11 mouse cellular contexts compared by ENCODE assay signal in the genomic region with DNA sequence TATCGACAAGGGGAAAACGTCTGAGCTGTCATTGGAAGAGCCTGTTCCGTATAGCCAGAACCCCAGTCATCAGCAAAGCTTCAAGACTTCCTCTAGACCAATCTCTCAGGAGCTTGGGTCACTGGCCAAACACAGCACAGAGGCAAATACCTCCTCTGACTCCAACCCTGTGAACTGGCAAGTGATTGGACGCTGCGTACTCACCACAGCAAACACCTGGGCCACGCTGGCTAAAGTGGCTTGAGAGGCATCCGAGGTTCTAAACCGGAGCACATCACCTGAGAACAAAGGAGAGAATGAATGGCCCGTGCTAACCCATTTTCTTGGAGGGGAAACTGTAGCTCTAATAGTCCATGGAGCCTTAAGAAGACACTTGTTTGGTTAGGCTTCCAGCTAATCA. TPM values are rescaled to one million over a fixed set of nuclear protein-coding genes. Genes with fewer than 3 reads are reported as not detected.
DNase-seq lines count a peak whose midpoint lies in the region; ATAC-seq and TF ChIP-seq lines count a peak whose summit lies in the region.
"Had no signal": no experiment of that assay in that cellular context is flagged by ENCODE, and none has a peak within 500 bp of the region (broad histone marks: within the 10 kb centered on the region; RNA-seq: fewer than 3 reads in every experiment).

No protein-coding gene starts in this region.

- no peak overlapping the region for H3K9ac ChIP-seq in hindbrain, embryonic 11.5 days (ENCODE audit: low read depth, low read length)
- no peak overlapping the region for H3K9ac ChIP-seq in CH12.LX (ENCODE audit: insufficient read depth, low read depth)
- peak overlapping the region; percentile 90; the same call in 1 of the 2 replicates for H3K9ac ChIP-seq in liver, embryonic 12.5 days

- ATAC-seq in hindbrain, embryonic 11.5 days (ENCODE audit: low FRiP score), result no peak
- ATAC-seq in liver, embryonic 12.5 days, result no peak

- no peak for TF ChIP-seq POLR2A in CH12.LX (IDR thresholded peaks at IDR 0.05; ENCODE audit: low read depth, low read length)

- peak overlapping the region; percentile 89; the same call in 1 of the 2 replicates for H3K4me3 ChIP-seq in hindbrain, embryonic 10.5 days
- no peak overlapping the region for H3K4me3 ChIP-seq in hindbrain, embryonic 11.5 days (ENCODE audit: low read depth, low read length)
- H3K4me3 ChIP-seq in CH12.LX (replicated peaks in 1 of 3; ENCODE audit: low read depth in 2 of 3, low read length in 2 of 3, poor library complexity in 1 of 3), result no peak overlapping the region
- peak overlapping the region; percentile 91; the same call in 1 of the 2 replicates for H3K4me3 ChIP-seq in embryonic facial prominence, embryonic 10.5 days
- H3K4me3 ChIP-seq in liver, embryonic 12.5 days, result peak overlapping the region; percentile 84

- no peaks in the 10 kb centered on the region for H3K9me3 ChIP-seq in hindbrain, embryonic 10.5 days
- H3K9me3 ChIP-seq in hindbrain, embryonic 11.5 days (ENCODE audit: control insufficient read depth, low read length), result no peaks in the 10 kb centered on the region
- H3K9me3 ChIP-seq in CH12.LX (replicated peaks; ENCODE audit: low read length), result no peaks in the 10 kb centered on the region
- no peaks in the 10 kb centered on the region for H3K9me3 ChIP-seq in embryonic facial prominence, embryonic 10.5 days
- H3K9me3 ChIP-seq in liver, embryonic 12.5 days (replicated peaks), result no peaks in the 10 kb centered on the region

- peaks cover 5% of the 10 kb centered on the region; the same call in 1 of the 2 replicates for H3K27me3 ChIP-seq in hindbrain, embryonic 10.5 days (ENCODE audit: insufficient read depth, poor library complexity, severe bottlenecking)
- H3K27me3 ChIP-seq in hindbrain, embryonic 11.5 days (ENCODE audit: control insufficient read depth, insufficient read depth, low read length), result no peaks in the 10 kb centered on the region
- H3K27me3 ChIP-seq in CH12.LX (replicated peaks), result no peaks in the 10 kb centered on the region
- peaks cover 3% of the 10 kb centered on the region; the same call in 1 of the 2 replicates for H3K27me3 ChIP-seq in embryonic facial prominence, embryonic 10.5 days (replicated peaks; ENCODE audit: low read depth, poor library complexity, severe bottlenecking)
- no peaks in the 10 kb centered on the region for H3K27me3 ChIP-seq in liver, embryonic 12.5 days (replicated peaks)

- no peak overlapping the region for H3K27ac ChIP-seq in hindbrain, embryonic 10.5 days
- no peak overlapping the region for H3K27ac ChIP-seq in hindbrain, embryonic 11.5 days (ENCODE audit: low read depth, low read length)
- H3K27ac ChIP-seq in CH12.LX (ENCODE audit: insufficient read depth, low read depth), result no peak overlapping the region
- no peak overlapping the region for H3K27ac ChIP-seq in embryonic facial prominence, embryonic 10.5 days (replicated peaks)
- H3K27ac ChIP-seq in liver, embryonic 12.5 days, result no peak overlapping the region

- no peak overlapping the region for H3K4me2 ChIP-seq in hindbrain, embryonic 11.5 days (replicated peaks; ENCODE audit: low read depth, low read length)
- peak overlapping the region; percentile 99; the same call in 1 of the 2 replicates for H3K4me2 ChIP-seq in CH12.LX (ENCODE audit: insufficient read depth, low read depth, poor library complexity, severe bottlenecking)
- peak overlapping the region; percentile 83 for H3K4me2 ChIP-seq in liver, embryonic 12.5 days

- peaks cover 14% of the 10 kb centered on the region for H3K79me2 ChIP-seq in CH12.LX (replicated peaks; ENCODE audit: control insufficient read depth, extremely low read depth, insufficient read depth, poor library complexity, severe bottlenecking)

- dilution Hi-C loops in CH12.LX (cut with MboI; ENCODE audit: extremely low pct_ligation_motif_present, extremely low pct_unique_long_range_greater_than_20kb, low sequenced_read_pairs), result no loop called here

- WGBS in hindbrain, embryonic 10.5 days, result 88% methylated on average over 9 of the region's 9 CpGs
- 92% methylated on average over 9 of the region's 9 CpGs for WGBS in hindbrain, embryonic 11.5 days
- 91% methylated on average over 9 of the region's 9 CpGs for WGBS in embryonic facial prominence, embryonic 10.5 days
- 88% methylated on average over 9 of the region's 9 CpGs for WGBS in liver, embryonic 12.5 days (ENCODE audit: insufficient replicate concordance)

- no peak for TF ChIP-seq RAD21 in CH12.LX (IDR thresholded peaks at IDR 0.05; ENCODE audit: low read depth, low read length)

- H3K36me3 ChIP-seq in hindbrain, embryonic 10.5 days, result peaks cover 20% of the 10 kb centered on the region
- no peaks in the 10 kb centered on the region for H3K36me3 ChIP-seq in hindbrain, embryonic 11.5 days (ENCODE audit: control insufficient read depth, insufficient read depth, low read length)
- H3K36me3 ChIP-seq in CH12.LX (replicated peaks in 1 of 2; ENCODE audit: control insufficient read depth in 1 of 2, insufficient read depth in 1 of 2, low read length in 1 of 2), result peaks cover 3 to 18% of the 10 kb centered on the region in 2 experiments
- peaks cover 19% of the 10 kb centered on the region for H3K36me3 ChIP-seq in embryonic facial prominence, embryonic 10.5 days (replicated peaks)
- H3K36me3 ChIP-seq in liver, embryonic 12.5 days, result peaks cover 25% of the 10 kb centered on the region

- no peak for TF ChIP-seq CTCF in CH12.LX (conservative IDR thresholded peaks at IDR 0.05 in 1 of 2, IDR thresholded peaks at IDR 0.05 in 1 of 2; ENCODE audit: low read depth in 2 of 2, low read length in 2 of 2)

- DNase-seq in hindbrain, embryonic 10.5 days (ENCODE audit: low spot score), result no peak
- DNase-seq in hindbrain, embryonic 11.5 days (ENCODE audit: low spot score), result no peak
- no peak for DNase-seq in CH12.LX (ENCODE audit: extremely low read depth)
- DNase-seq in embryonic facial prominence, embryonic 10.5 days (ENCODE audit: low spot score), result no peak
- no peak for DNase-seq in adrenal gland, postnatal 25 days
- DNase-seq in spleen, adult 18-20 months, result no peak
- no peak for DNase-seq in embryo, embryonic 10.5 days (ENCODE audit: low spot score)
- DNase-seq: adrenal gland, adult 2 months; cerebellum, postnatal 14 days; left cerebral cortex, postnatal 4 days had no signal

- in situ Hi-C loops in CH12.LX (cut with MboI; ENCODE audit: low pct_ligation_motif_present, low pct_unique_long_range_greater_than_20kb, low sequenced_read_pairs), result no loop called here

- TF ChIP-seq EP300 in CH12.LX (IDR thresholded peaks at IDR 0.05; ENCODE audit: low read length), result no peak

- H3K4me1 ChIP-seq in hindbrain, embryonic 10.5 days (replicated peaks), result peaks cover 30% of the 10 kb centered on the region
- H3K4me1 ChIP-seq in hindbrain, embryonic 11.5 days (replicated peaks; ENCODE audit: control insufficient read depth, insufficient read depth, low read length), result no peaks in the 10 kb centered on the region
- H3K4me1 ChIP-seq in CH12.LX (ENCODE audit: control insufficient read depth in 1 of 2, insufficient read depth in 2 of 2), result peaks cover 0 to 25% of the 10 kb centered on the region in 2 experiments; a peak in 2 of 4 replicates
- peaks cover 22% of the 10 kb centered on the region for H3K4me1 ChIP-seq in embryonic facial prominence, embryonic 10.5 days
- H3K4me1 ChIP-seq in liver, embryonic 12.5 days, result peaks cover 32% of the 10 kb centered on the region

TF ChIP-seq in CH12.LX, 34 proteins besides CTCF, POLR2A, EP300 and RAD21:
- TF ChIP-seq ETS1 (conservative IDR thresholded peaks at IDR 0.05; ENCODE audit: low read depth, low read length) (no peak), BHLHE40 (IDR thresholded peaks at IDR 0.05; ENCODE audit: low read depth, low read length) (no peak), ZMIZ1 (IDR thresholded peaks at IDR 0.05; ENCODE audit: low read depth, low read length) (no peak), ZC3H11A (IDR thresholded peaks at IDR 0.05; ENCODE audit: low read depth, low read length) (no peak), MEF2A (IDR thresholded peaks at IDR 0.05; ENCODE audit: borderline replicate concordance, low read depth, low read length) (no peak), USF1 (IDR thresholded peaks at IDR 0.05; ENCODE audit: low read depth, low read length) (no peak), GABPA (IDR thresholded peaks at IDR 0.05; ENCODE audit: insufficient replicate concordance, low read depth, low read length) (no peak), RCOR1 (conservative IDR thresholded peaks at IDR 0.05; ENCODE audit: low read depth, low read length) (no peak), MXI1 (IDR thresholded peaks at IDR 0.05; ENCODE audit: low read depth, low read length) (no peak), E2F4 (IDR thresholded peaks at IDR 0.05; ENCODE audit: insufficient replicate concordance, low read depth, low read length) (no peak), NELFE (IDR thresholded peaks at IDR 0.05; ENCODE audit: low read depth, low read length) (no peak), SMC3 (IDR thresholded peaks at IDR 0.05; ENCODE audit: low read depth, low read length) (no peak)

RNA-seq across cellular contexts. Expression of gene Mrs2, which starts 1.9 kb away (rescaled TPM):
- polyA plus RNA-seq in hindbrain, embryonic 10.5 days (2016; fragmentation: Nextera tagmentation; extraction: Ambion mirVana), result 16.0 and 19.1 TPM in 2 replicates
- 24.4 and 30.8 TPM in 2 replicates for polyA plus RNA-seq in hindbrain, embryonic 11.5 days (2014; fragmentation: Nextera tagmentation; extraction: Ambion mirVana)
- total RNA-seq in CH12.LX (2012; rRNA removed) (12.6 and 15.5 TPM in 2 replicates), CH12.LX (2014; rRNA removed) (12.1 TPM in 2 replicates)
- 29.5 and 38.8 TPM in 2 replicates for polyA plus RNA-seq in CH12.LX (2012; ENCODE audit: insufficient read length, low read depth)
- polyA plus RNA-seq in embryonic facial prominence, embryonic 10.5 days (2016; fragmentation: Nextera tagmentation; extraction: Ambion mirVana), result 18.2 and 20.2 TPM in 2 replicates
- polyA plus RNA-seq in liver, embryonic 12.5 days (2016; fragmentation: Nextera tagmentation; extraction: Ambion mirVana), result 18.3 and 18.7 TPM in 2 replicates
- total RNA-seq in adrenal gland, postnatal 25 days (2021), result 79.4 and 86.8 TPM in 2 replicates

RNA-seq across cellular contexts. Expression of gene Dcdc2a, which starts 37.5 kb away (rescaled TPM):
- 3.4 and 3.8 TPM in 2 replicates for polyA plus RNA-seq in hindbrain, embryonic 10.5 days (2016; fragmentation: Nextera tagmentation; extraction: Ambion mirVana)
- polyA plus RNA-seq in hindbrain, embryonic 11.5 days (2014; fragmentation: Nextera tagmentation; extraction: Ambion mirVana), result 3.2 and 3.8 TPM in 2 replicates
- not detected in 2 replicates for total RNA-seq in CH12.LX (2012; rRNA removed)
- total RNA-seq in CH12.LX (2014; rRNA removed), result not detected in 2 replicates
- not detected in 2 replicates for polyA plus RNA-seq in CH12.LX (2012; ENCODE audit: insufficient read length, low read depth)
- polyA plus RNA-seq in embryonic facial prominence, embryonic 10.5 days (2016; fragmentation: Nextera tagmentation; extraction: Ambion mirVana), result 2.4 and 3.5 TPM in 2 replicates
- 0.13 and 0.15 TPM in 2 replicates for polyA plus RNA-seq in liver, embryonic 12.5 days (2016; fragmentation: Nextera tagmentation; extraction: Ambion mirVana)
- total RNA-seq in adrenal gland, postnatal 25 days (2021), result 0.43 TPM in 1 of 2 replicates, not detected in the other
- polyA plus RNA-seq: adrenal gland, adult 2 months had no signal

Comparison
In these comparisons a context has a peak if more than half of its experiments do, and no peak if none do; other contexts are left out.
1. H3K4me3 ChIP-seq: peak in hindbrain, embryonic 10.5 days (single experiment), embryonic facial prominence, embryonic 10.5 days (single experiment) and liver, embryonic 12.5 days (single experiment); none in hindbrain, embryonic 11.5 days (single experiment) and CH12.LX (0 of 3).